Mouse (Mus musculus) adrenal gland, adult 8-10 months (tissue): Measurements from ENCODE around the gene Adcy1. TPM values are rescaled to one million over a fixed set of nuclear protein-coding genes. Genes with fewer than 3 reads are reported as not detected.

Experiments
- DNase-seq: peaks from one replicate; pipeline ENCODE4 v3.0.0; 2022
- total RNA-seq, 4 experiments: library from RNA; stranded (reverse); gene quantifications; 2 replicates each; pipeline ENCODE4 v1.2.4; 2022

Gene Adcy1
- total RNA-seq, 4 experiments from 2014 or later = 3.7 to 6.5 (median 5.2) TPM

GRCm38 (mm10) chr11:7138370-7138769, 75.1 kb downstream of the Adcy1 start:
- DNase-seq = no peak

DNA sequence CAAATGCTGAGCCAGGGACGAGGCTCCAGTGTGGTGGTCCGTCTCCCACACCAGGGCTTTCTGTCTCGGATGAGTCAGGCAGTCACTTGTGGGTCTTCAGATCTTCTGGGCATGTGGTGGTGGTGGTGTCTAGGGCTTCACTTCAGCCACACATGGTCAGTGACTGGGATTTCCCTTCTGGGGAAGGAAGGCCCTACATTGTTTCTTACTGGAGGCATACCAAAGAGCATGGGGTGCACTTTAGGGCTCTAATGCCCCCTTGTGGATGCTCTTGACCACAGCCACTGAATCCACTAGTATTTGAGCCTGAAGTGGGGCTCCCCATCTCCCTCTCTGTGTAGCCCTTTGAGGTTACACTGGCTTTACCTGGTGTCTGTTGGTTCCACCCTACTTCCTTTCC, 77.2 kb downstream of the Adcy1 start:
- no peak for DNase-seq

DNA sequence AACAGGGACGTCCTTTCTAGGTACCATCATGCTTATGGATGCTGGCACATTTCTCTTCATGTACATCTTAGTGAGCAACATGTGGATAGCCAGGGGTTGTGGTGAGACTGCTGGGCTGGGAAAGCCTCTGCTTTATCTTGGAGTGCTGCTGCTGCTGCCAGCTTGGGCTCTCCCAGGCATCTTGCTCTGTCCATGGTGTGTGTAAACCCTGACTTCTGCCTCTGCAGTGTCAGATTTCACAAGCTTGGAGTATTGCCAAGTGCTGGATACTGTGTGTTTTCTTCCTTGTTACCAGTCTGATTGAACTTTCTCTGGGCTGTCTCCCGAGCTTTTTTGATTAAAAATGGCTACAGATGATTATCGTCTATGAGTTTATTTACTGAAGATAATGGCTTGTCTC, 79.4 kb downstream of the Adcy1 start:
- peak; percentile 16 for DNase-seq

- DNase-seq = no peak
Measured at GRCm38 (mm10) chr11:7144369-7144768, 81.1 kb downstream of the Adcy1 start.

- peak; percentile 44 for DNase-seq
Measured at GRCm38 (mm10) chr11:7145221-7145620, 81.9 kb downstream of the Adcy1 start.

GRCm38 (mm10) chr11:7147536-7147935, 84.2 kb downstream of the Adcy1 start:
- DNase-seq = no peak

GRCm38 (mm10) chr11:7147945-7148344, 84.7 kb downstream of the Adcy1 start:
- DNase-seq = no peak

- DNase-seq = no peak
Measured at GRCm38 (mm10) chr11:7149471-7149870, 86.2 kb downstream of the Adcy1 start.

DNA sequence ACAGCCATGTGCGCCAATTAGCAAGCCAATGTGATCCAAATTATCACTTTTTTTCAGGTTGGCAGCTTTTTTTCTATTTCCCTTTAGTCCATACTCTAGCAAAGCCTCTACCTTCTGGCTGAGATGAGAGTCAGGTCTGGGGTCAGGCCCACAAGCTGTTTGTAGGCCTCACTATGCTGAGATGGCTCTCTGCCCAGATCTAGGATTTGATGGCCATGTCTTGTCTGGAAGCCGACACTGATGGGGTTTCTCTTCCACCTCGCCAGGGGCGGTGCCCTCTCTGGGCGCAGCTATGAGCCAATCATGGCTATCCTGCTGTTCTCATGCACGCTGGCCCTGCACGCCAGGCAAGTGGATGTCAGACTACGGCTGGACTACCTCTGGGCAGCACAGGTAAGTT, 87.2 kb downstream of the Adcy1 start:
- DNase-seq = no peak

GRCm38 (mm10) chr11:7152371-7152770, 89.1 kb downstream of the Adcy1 start:
- no peak for DNase-seq

GRCm38 (mm10) chr11:7153081-7153480, 89.8 kb downstream of the Adcy1 start:
- DNase-seq = no peak

DNA sequence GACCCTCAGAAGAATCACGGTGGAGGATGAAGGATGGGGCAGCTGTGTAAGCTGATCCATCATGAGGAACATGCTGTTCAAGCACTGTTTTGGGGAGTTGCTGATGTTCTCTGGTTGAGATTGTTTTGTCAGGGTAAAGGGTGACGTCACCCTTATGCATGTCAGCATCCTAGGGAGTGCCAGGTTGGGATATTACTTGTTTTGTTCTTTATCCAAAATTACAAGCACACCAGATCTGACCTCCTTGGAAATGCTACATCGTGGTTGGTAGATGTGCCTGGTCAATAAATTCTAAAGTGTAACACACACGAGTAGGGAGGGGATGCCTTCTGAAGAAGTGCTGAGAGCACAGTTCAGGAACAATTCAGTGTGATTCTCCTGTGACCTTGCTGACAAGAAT, 93.1 kb downstream of the Adcy1 start:
- DNase-seq = no peak

- no peak for DNase-seq
Measured at GRCm38 (mm10) chr11:7158196-7158595, 94.9 kb downstream of the Adcy1 start.

- DNase-seq = no peak
Measured at GRCm38 (mm10) chr11:7160146-7160545, 96.9 kb downstream of the Adcy1 start.

GRCm38 (mm10) chr11:7160637-7161101, 97.4 kb downstream of the Adcy1 start:
- DNase-seq = no peak

- DNase-seq = no peak
Measured at GRCm38 (mm10) chr11:7161502-7162174, 98.3 kb downstream of the Adcy1 start.

DNA sequence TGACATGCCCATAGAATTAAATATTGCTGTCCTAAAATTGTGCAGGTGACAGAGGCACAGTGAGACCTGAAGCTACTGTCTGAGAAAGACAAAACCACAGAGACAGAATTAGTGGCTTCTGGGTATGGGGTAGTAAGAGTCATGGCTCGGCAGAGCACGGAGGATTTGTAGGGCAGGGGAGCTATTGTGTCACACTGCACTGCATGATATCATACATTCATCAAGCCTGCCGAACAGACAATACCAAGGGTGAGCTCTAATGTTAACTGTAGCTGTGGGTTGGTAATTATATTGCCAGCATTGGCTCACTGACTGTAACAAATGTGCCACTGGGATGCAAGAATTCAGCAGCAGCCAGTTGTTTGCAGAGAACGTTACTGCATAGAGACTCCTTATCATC, 101.1 kb downstream of the Adcy1 start:
- no peak for DNase-seq

- DNase-seq = no peak
Measured at GRCm38 (mm10) chr11:7169645-7170044, 106.4 kb downstream of the Adcy1 start.

GRCm38 (mm10) chr11:7173664-7174063, 110.4 kb downstream of the Adcy1 start:
- no peak for DNase-seq

DNA sequence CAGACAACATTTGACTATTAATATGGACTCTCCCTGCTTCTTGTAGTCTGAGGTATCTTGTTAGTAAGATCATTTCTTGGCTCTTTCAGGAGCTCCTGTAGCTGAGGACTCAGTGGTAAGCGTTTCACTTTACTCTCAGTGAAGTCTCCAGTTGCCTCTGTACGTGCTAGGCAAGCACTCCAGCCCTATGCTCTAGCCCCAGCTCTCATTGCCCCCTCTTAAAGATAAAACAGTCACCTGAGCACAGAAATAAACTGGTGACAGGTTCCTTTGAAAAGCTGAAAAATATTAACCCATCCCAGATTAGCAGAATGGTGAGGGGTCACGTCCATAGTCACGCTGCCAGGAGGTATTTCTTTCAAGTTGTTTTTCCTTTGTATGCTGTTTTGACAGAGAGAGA, 115.4 kb downstream of the Adcy1 start:
- no peak for DNase-seq

DNA sequence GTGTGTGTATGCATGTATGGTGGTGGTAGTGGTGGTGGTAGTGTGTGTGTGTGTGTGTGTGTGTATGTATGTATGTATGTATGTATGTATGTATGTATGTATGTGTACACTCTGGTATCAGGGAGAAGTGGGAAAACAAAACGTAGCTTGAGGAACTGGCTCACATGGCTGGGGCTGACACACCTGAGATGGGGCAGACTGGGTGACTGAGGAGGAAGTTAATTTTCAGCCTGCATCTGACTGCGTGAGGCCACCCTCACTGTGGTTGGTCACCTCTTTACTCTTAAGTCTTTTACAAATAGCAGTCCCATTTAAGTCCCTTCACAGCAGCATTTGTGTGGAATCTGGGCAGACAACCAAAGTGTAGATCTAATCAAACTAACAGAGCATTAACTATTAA, 116.0 kb downstream of the Adcy1 start:
- no peak for DNase-seq

GRCm38 (mm10) chr11:7182409-7183042, 119.2 kb downstream of the Adcy1 start:
- no peak for DNase-seq

DNA sequence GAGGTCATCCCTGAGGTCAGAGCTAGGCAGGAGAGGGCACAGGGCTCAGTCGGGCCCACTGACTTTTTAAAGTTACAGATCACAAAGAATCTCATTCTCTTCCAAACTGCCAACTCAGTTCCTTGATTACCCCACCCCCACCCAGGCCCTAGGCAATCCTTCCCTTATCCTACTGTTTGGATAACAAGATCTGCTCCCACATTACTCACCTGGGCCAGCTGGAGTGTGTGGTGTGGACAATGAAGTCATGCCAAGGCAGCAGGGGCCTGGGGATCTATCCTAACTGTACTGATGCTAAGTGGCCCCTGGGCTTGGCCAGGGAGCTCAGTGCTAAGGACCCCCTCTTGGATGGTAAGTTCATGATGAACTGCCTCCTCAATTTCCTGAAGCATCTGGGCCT, 121.1 kb downstream of the Adcy1 start:
- no peak for DNase-seq

GRCm38 (mm10) chr11:7187472-7187871, 124.2 kb downstream of the Adcy1 start:
- DNase-seq = no peak
